Mouse (Mus musculus): ENCODE data around the gene Nt5dc2.

DNA sequence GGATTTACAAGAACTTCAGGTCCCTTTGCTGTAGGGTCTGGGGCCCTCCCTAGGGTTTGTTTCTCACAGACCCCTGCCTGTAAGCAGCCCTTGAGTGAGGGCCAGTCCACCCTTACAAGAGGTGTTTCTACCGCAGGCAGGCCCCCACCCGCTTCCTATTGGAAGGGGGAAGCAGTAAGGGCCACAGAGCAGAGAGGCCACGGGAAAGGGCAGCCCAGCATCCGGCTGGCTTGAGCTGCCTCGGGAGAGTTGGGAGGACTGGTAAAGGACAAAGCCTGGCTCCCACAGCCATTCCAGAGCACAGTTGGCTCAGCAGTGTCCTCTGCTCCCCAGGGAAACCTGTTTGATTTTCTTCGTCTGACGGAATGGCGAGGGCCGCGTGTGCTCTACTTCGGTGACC lies 6.9 kb downstream of the Nt5dc2 start:
- no peak for TF ChIP-seq MAFK (IDR thresholded peaks at IDR 0.05; ENCODE audit: insufficient read depth, low read depth, low read length)
- no peak for TF ChIP-seq ZNF384 (IDR thresholded peaks at IDR 0.05; ENCODE audit: low read depth, low read length)
- TF ChIP-seq ZC3H11A (IDR thresholded peaks at IDR 0.05; ENCODE audit: borderline replicate concordance, low read depth, low read length), result no peak
- no peak for TF ChIP-seq CHD2 (IDR thresholded peaks at IDR 0.05; ENCODE audit: low read depth, low read length)
- no peak for TF ChIP-seq HCFC1 (IDR thresholded peaks at IDR 0.05; ENCODE audit: borderline replicate concordance, insufficient read depth, low read length)
